Mouse (Mus musculus) fat pad, adult 2 months (tissue): ENCODE data around the gene Slc25a5.
"Not testable (repeated sequence)": the region's sequence is repeated elsewhere in the genome, so short reads cannot be mapped to it uniquely, and the experiment has no call there.

Experiments
- DNase-seq: peaks from one replicate; pipeline ENCODE4 v3.0.0-alpha.2; 2011; ENCODE audit warnings: low read depth, low spot score; ENCODE audit errors: extremely low read depth

The Slc25a5 gene

GRCm38 (mm10) chrX:36795424-36796162 is at the start of gene Slc25a5:
Gene Slc25a5, plus strand, starts transcription at chrX:36795651.
- no peak for DNase-seq

DNA sequence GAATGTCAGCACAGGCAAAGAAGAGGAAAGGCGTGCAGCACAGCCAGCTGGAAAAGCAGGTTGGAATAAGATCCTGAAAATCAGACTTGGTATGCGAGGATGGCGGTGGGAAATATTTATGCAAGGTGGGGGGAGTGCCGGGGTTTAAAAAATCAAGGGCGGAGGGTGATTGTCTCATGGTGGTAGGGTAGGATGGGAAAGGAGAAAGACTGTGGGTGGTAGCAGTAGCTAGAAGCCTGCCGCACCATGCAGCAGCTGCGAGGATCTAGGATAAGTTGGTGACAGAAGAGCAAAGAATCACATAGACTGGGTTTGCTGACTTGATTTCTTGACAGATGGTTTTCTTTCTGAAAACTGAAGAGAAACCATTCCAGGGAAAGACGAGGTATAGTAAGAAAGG is 48.7 kb upstream of the Slc25a5 start:
- no peak for DNase-seq

- DNase-seq: no peak
Measured at GRCm38 (mm10) chrX:36748573-36748972, 46.9 kb upstream of the Slc25a5 start.

- DNase-seq: no peak
Measured at GRCm38 (mm10) chrX:36749281-36749785, 46.1 kb upstream of the Slc25a5 start.

DNA sequence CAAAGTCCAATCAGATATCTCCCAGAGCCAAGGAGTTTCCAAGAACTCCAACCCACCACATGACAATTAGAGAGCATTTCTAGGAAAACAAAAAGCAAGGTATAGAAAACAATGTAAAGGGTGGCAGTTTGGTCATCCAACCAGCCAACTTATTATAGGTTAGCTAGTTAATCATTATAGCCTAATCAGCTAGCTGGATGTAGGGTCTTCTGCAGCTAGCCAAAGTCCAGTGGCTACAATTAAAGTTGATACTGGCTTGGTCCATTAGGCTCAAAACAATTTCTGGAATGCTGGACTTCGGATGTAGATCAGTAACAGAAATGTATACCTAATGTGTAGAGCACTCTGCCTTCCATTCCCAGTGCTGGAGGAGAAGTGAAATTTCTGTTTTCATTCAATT is 44.9 kb upstream of the Slc25a5 start:
- DNase-seq: no peak

GRCm38 (mm10) chrX:36752586-36752985 is 42.9 kb upstream of the Slc25a5 start:
- DNase-seq: no peak

DNA sequence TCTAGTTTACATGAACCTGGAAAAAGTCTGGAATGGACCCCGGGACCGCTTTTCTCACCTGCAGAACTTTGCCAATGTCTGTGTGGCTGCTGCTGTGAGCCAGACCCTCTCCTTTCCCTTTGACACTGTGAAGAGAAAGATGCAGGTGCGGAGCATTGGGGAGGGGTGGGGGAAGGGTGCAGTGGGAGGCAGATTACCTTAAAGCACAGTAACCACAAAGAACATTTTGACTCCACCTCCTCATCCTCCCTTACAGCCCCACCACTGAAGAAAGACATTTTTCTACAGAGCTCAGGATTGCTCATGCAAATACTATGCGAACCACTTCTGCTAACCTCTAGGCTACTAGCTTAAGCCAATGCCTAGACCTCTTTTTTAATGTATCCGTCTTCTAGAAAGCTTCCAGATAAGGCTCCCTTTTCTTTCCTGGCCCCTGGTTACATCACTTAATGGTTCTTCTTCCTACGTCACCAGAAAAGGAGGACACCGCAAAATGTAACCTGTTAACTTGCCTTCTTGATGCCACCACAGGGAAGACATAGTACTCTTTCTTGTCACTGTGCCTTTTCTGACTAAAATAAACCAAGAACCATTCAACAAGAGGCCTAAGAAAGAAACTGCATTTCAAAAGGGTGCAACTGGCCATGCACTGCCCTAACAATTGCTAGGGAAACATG is 37.5 kb upstream of the Slc25a5 start:
- DNase-seq: no peak

- DNase-seq: no peak
Measured at GRCm38 (mm10) chrX:36758566-36758965, 36.9 kb upstream of the Slc25a5 start.

GRCm38 (mm10) chrX:36760946-36761635 is 34.4 kb upstream of the Slc25a5 start:
- DNase-seq: no peak

DNA sequence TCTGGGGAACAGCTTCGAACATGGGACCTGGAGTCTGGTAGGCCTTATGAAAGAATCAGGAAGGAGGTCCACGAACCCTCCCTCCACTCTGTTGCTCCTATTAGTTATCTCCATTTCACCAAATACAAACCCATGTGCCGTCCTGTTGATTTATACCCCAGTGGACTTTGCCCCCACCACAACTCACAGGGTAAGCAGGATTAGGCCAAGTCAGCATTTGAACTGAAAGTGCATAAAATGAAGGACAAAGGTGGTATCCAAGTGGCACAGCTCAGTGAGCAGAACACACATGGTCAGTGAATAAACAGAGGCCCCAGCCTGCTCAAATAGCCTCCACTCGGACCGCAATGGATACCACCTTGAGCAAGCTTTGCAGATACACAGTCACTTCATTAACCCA is 33.2 kb upstream of the Slc25a5 start:
- DNase-seq: no peak

DNA sequence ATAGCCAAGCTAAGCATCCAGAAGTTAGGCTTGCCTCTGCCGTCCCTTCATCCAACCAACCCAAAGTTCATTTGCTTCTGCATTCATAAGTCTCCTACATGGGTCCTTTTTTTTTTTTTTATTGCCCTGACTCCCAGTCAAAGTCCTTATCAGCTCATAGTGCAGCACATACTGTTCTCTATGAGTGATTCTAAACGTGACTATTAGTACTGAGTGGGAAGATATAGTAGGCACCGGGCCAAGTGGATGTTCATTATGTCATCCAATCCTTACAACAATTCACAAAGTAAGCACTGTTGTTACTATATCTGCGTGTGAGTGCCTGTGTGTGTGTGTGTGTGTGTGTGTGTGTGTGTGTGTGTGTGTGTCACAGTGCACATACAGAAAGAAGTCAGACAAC is 32.6 kb upstream of the Slc25a5 start:
- DNase-seq: peak; percentile 19

DNA sequence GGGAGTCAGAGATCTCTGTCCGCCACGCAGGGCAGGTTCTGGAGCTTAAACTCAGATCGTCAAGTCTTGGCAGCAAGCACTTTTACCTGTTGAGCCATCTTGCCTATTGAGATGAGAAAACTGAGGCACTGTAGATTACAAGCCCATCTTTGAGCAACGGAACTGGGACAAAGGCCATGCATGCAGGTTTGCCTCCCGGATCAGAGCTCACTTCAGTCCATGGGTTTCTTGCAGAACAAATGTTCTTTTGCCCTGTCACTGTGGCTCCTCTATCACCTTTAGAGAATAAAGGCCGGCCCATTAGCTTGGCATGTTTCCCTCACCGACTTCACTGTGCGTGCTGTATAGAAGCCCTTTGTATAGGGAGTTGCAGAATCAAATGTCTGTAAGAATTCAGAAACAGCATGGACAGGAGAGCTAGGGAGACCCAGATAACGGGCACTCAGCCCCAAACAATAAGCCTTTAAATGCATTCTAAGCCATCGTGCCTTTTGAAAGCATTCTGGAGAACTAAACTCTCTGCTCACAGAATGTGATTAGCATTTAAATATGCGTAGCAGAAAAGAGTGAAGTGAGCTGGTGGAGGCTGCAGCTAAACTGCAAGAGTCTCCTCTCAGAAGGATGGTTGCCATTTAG is 32.0 kb upstream of the Slc25a5 start:
- DNase-seq: no peak

- DNase-seq: no peak
Measured at GRCm38 (mm10) chrX:36763934-36764317, 31.5 kb upstream of the Slc25a5 start.

GRCm38 (mm10) chrX:36767386-36767785 is 28.1 kb upstream of the Slc25a5 start:
- DNase-seq: peak; percentile 71

- DNase-seq: no peak
Measured at GRCm38 (mm10) chrX:36772591-36772990, 22.9 kb upstream of the Slc25a5 start.

DNA sequence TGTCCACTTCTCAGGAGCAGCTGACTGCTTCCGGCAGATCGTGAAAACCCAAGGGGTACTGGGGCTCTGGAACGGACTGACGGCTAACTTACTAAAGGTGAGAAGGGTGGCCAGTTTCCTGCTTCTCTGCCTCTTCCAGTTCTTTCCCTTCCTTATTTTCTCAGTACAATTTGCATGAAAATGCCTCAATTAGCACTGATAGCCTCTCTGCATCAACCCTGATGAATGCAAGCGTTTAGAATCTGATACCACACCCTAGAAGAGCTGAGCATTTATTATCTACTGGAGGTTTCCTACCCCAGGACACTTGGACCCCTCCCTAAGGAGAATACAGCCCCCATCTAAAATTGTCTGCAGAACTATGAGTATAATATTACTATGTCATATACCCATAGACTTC is 19.9 kb upstream of the Slc25a5 start:
- no peak for DNase-seq

- DNase-seq: no peak
Measured at GRCm38 (mm10) chrX:36777694-36778093, 17.8 kb upstream of the Slc25a5 start.

DNA sequence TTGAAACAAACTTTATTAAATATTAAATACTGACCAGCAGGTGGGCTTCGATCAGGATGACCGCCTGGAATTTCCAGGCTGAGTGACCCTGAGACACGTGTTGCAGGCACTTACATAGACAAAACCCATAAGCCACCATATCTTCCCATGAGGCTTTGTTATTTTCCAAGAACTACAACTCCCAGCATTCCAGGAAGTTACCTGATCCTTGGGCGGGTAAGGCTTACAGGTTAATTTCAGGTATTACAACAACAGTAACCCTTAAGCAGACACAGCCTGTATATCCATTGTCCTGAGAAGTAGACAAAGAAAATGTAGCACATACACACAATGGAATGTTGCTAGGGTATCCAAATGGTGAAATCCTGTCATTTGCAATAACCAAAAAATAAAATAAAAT is 6.1 kb upstream of the Slc25a5 start:
- no peak for DNase-seq

DNA sequence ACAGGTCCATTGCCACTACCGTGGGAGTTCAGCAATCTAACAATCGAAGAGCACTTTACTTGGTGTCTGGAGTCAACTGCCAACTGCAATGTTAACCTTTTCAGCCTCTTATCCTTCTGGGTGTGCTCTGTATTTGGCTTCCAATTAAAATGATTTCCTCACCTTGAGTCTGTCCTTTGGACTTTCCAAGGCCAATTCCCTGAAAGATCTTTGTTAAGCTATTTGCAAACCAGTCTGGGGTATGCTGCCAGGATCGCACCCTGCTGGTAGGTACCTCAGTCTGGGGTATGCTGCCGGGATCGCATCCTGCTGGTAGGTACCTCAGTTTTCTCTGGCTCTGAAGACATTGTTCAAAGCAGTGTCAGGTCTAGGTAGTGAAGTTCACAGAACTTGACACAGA is 880 bp upstream of the Slc25a5 start:
- DNase-seq: no peak

DNA sequence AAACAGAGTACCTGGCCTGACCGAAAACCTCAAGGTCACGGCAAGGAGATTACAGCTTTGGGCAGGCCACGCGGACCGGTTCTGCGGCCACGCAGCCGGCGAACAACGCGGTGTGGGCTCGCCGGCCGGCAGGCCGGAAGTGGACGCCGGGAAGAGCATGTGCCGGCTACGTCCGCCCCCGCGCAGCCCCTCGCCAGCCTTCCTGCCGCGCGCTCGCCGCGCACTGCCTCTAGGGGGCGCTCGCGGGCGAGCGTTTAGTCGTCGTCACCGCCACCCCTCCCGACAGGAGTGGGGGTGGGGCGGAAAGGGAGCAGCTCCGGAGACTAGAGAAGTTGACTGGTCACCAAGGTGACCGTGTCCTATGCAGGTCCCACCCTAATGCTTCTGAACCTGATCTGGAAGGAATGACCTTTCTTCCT is 721 bp downstream of the Slc25a5 start:
- DNase-seq: no peak

GRCm38 (mm10) chrX:36796734-36797133 is 1.3 kb downstream of the Slc25a5 start:
- not testable (repeated sequence) for DNase-seq
